Mouse (Mus musculus) kidney, adult 2 months (tissue): ENCODE data around the gene Ints11.

Experiments used
- CTCF ChIP-seq: fragments of 200-500 bp; conservative IDR thresholded peaks from 2 replicates; pipeline ENCODE4 v1.5.1; 2011; ENCODE audit warnings: low read depth, mild to moderate bottlenecking, control low read depth, low read length, moderate library complexity, mixed read lengths; ENCODE audit not compliant: insufficient read depth, insufficient read length
- POLR2A ChIP-seq: fragments of 200-500 bp; IDR thresholded peaks from one replicate; pipeline ENCODE4 v1.6.1; 2011; ENCODE audit warnings: low read depth, low read length, control low read depth

DNA sequence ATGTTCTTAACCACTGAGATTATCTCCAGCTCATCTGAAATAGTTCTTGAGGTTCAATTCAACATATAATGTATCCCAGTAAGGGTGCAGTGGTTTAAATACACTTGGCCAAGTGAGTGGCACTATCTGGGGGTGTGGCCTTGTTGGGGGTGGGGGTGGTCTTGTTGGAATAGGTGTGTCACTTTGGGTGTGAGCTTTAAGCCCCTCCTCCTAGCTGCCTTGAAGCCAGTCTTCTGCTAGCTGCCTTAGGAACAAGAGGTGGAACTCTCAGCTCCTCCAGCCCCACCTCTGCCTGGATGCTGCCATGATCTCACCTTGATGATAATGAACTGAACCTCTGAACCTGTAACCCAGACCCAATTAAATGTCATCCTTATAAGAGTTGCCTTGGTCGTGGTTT lies 62.7 kb downstream of the Ints11 start:
- TF ChIP-seq CTCF (no peak), POLR2A (no peak)
